Mouse (Mus musculus): ENCODE measurements around the gene Ctcf.

Gene Ctcf

GRCm38 (mm10) chr8:105617451-105618278 lies 18.7 kb upstream of the Ctcf start:
- no peak for DNase-seq (ENCODE audit: low spot score)

GRCm38 (mm10) chr8:105618279-105618634 lies 18.1 kb upstream of the Ctcf start:
- DNase-seq (ENCODE audit: low spot score) = no peak

GRCm38 (mm10) chr8:105618892-105619591 lies 17.3 kb upstream of the Ctcf start:
- no peak for DNase-seq (ENCODE audit: low spot score)

GRCm38 (mm10) chr8:105620211-105620610 lies 16.2 kb upstream of the Ctcf start:
- no peak for DNase-seq (ENCODE audit: low spot score)

- DNase-seq (ENCODE audit: low spot score) = no peak
Measured at GRCm38 (mm10) chr8:105620946-105621720, 15.2 kb upstream of the Ctcf start.

- DNase-seq (ENCODE audit: low spot score) = peak; percentile 51
Measured at GRCm38 (mm10) chr8:105621841-105622240, 14.5 kb upstream of the Ctcf start.

- DNase-seq (ENCODE audit: low spot score) = peak; percentile 98
Measured at GRCm38 (mm10) chr8:105622421-105622920, 13.9 kb upstream of the Ctcf start.

GRCm38 (mm10) chr8:105623118-105623517 lies 13.2 kb upstream of the Ctcf start:
- DNase-seq (ENCODE audit: low spot score) = no peak

- no peak for DNase-seq (ENCODE audit: low spot score)
Measured at GRCm38 (mm10) chr8:105623679-105624245, 12.6 kb upstream of the Ctcf start.

GRCm38 (mm10) chr8:105624401-105624800 lies 12.0 kb upstream of the Ctcf start:
- no peak for DNase-seq (ENCODE audit: low spot score)

- no peak for DNase-seq (ENCODE audit: low spot score)
Measured at GRCm38 (mm10) chr8:105624831-105625230, 11.5 kb upstream of the Ctcf start.

GRCm38 (mm10) chr8:105626086-105626485 lies 10.3 kb upstream of the Ctcf start:
- DNase-seq (ENCODE audit: low spot score) = no peak

GRCm38 (mm10) chr8:105629337-105629736 lies 7.0 kb upstream of the Ctcf start:
- no peak for DNase-seq (ENCODE audit: low spot score)

- DNase-seq (ENCODE audit: low spot score) = no peak
Measured at GRCm38 (mm10) chr8:105634771-105635458, 1.5 kb upstream of the Ctcf start.

GRCm38 (mm10) chr8:105635481-105635880 lies 887 bp upstream of the Ctcf start:
- no peak for DNase-seq (ENCODE audit: low spot score)

GRCm38 (mm10) chr8:105636963-105637510 lies 669 bp downstream of the Ctcf start, which contains the start of gene Agrp:
Gene Agrp (minus strand): TSS chr8:105637393.
- peak; percentile 64 for DNase-seq (ENCODE audit: low spot score)

- DNase-seq (ENCODE audit: low spot score) = peak; percentile 61
Measured at GRCm38 (mm10) chr8:105637601-105638041, 1.3 kb downstream of the Ctcf start.

GRCm38 (mm10) chr8:105638510-105638909 lies 2.1 kb downstream of the Ctcf start:
- DNase-seq (ENCODE audit: low spot score) = no peak

- peak; percentile 38 for DNase-seq (ENCODE audit: low spot score)
Measured at GRCm38 (mm10) chr8:105639835-105640234, 3.5 kb downstream of the Ctcf start.

- DNase-seq (ENCODE audit: low spot score) = no peak
Measured at GRCm38 (mm10) chr8:105640511-105640910, 4.1 kb downstream of the Ctcf start.

- DNase-seq (ENCODE audit: low spot score) = no peak
Measured at GRCm38 (mm10) chr8:105645205-105645604, 8.8 kb downstream of the Ctcf start.

All from MN1 (cell line).